Mouse (Mus musculus): ENCODE results near the gene Tmem229a.

GRCm38 (mm10) chr6:24907824-24908223 is 48.3 kb downstream of the Tmem229a start:
- TF ChIP-seq CTCF (IDR thresholded peaks at IDR 0.05; ENCODE audit: insufficient read depth, low read length) (no peak), POLR2A (IDR thresholded peaks at IDR 0.05; ENCODE audit: borderline replicate concordance, extremely low read depth, low read depth, low read length) (no peak)
